Mouse (Mus musculus): ENCODE measurements around the gene Mrrf.
"Not testable (repeated sequence)": the region's sequence is repeated elsewhere in the genome, so short reads cannot be mapped to it uniquely, and the experiment has no call there.

Mrrf gene

DNA sequence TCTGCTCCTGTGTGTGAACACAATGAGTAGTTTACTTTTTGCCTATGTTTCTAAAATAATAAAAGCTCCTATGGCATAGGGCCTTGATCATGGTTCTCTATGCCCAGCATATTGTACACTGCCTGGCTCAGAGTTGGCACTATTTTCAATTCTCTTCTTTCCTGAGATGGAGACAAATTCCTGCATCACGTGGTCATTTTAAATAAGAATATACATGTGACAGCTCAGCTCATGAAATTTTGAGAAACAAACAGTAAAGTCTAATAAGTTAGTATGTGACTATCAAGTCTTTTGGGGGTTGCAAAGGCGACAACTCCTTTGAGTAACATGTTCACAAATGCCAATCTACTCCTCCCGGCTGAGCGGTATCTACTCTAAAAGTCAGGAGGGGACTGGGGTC is 302 bp upstream of the Mrrf start:
- DNase-seq = no peak

DNA sequence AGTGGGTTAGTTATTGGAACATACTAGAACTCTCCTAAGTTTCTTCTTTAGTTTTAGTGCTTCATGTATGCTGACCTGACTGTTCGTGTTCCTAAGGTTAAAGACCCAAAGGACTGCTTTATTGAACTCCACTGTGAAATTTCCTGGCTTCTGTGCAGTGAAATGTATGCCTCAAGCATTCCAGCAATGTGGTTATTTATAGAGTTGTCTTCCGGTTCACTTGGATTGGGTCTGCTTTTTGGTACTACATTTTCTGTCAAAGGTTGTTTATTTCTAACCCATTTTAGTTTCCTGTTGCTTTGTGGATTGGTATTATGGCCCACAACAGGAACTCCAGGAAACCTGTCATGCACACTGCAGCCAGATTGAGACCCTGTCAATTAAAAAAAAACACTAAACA is 2.9 kb downstream of the Mrrf start:
- DNase-seq = no peak

DNA sequence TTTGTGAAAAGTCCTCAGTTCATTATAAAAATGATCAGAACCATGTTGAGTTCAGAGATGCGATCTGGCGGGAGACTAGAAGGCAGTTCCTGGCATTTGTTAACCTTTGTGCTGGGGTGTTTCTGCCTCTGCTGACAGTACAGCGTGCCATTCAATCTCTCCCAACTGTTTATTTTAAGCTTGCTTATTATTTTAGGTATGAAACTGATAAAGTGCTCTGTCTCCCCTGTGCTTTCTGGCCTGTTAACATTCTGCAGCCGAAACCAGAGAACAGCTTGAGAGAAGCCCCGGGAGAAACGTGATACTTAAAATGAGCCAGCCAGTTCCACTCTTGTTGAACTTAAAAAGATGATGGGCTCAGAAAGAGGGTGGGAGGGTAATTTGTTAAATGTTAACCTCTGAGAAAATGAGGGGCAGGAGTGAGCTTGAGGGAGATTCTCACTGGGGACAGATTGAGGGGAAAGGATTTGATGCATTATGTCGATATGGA is 12.7 kb downstream of the Mrrf start:
- DNase-seq = no peak

DNA sequence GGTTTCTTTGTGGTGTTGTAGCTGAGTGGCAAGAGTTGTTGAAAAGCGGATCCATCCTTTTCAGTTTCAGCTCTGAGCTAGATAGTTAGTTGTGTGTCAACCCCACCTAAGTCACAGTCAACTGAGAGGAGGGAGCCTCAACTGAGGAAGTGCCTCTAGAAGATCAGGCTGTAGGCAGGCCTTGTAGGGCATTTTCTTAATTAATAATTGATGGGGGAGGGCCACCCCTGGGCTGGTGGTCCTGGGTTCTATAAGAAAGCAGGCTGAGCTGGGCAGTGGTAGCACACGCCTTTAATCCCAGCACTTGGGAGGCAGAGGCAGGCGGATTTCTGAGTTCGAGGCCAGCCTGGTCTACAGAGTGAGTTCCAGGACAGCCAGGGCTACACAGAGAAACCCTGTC is 16.2 kb downstream of the Mrrf start:
- not testable (repeated sequence) for DNase-seq

DNA sequence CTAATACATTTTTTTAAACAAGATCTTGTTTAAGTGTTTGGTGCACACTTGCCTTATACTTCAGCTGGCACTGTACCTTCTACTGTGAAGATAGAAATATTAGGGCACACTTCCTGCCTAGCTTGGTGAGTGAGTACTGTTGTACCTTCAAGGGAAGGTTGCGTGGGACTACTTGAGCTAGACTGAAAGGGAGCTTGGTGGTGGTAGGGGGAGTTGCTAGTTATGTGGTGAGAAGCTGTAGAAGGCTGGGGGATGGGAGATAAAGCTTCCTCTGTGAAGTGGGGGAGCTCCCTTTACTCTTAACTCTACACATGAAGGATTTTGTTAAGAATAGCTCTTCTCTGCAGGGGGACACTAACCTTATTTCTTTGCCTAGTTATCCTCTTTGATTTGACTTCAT is 21.3 kb downstream of the Mrrf start:
- no peak for DNase-seq

DNA sequence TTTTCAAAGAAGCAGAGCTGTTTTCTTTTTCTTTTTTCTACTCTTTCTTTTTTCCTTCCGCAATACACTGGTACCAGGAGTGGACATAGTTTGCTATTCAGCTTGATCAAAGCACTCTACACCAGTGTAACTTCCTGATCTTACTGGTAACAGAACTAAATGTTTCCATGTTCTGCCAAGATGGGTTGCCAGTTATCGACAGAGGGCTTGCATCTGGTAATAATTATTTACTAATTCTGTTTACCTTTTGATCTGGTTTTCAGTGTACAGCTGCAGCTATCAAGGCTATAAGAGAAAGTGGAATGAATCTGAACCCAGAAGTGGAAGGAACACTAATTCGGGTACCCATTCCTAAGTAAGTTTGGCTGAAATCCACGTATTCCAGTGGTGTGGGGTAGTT is 23.1 kb downstream of the Mrrf start:
- DNase-seq = no peak

DNA sequence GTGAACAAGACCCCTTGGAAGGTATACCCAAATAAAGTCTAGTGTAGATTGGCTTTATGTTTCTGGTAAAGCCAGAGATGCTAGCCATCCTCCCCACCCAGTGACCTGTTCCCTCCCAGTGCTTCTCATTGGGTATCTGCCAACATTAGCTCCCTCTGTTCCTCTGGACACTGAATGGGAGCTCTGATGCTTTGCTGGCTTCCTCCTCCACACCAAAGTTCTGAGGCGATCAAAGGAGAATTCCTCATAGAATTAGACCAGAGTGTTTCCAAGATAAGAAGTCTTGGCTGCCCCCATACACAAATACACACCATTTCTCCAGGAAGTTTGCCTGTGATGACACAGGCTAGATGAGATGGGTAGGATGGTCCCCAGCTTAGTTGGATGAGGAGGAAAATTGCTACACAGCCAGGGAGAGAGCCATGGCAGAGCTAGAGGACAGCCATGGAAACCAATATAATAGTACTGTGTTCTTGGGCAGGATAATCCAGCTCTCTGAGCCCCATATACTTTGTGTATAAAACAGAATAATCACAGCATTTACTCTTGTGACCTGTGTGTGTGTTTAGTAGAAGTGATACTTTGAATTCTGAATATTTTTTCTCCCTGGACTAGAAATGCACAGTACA is 31.9 kb downstream of the Mrrf start:
- no peak for DNase-seq

- no peak for DNase-seq
Measured at GRCm38 (mm10) chr2:36169176-36169575, 33.0 kb downstream of the Mrrf start.

GRCm38 (mm10) chr2:36172136-36172535 is 35.9 kb downstream of the Mrrf start:
- no peak for DNase-seq

DNA sequence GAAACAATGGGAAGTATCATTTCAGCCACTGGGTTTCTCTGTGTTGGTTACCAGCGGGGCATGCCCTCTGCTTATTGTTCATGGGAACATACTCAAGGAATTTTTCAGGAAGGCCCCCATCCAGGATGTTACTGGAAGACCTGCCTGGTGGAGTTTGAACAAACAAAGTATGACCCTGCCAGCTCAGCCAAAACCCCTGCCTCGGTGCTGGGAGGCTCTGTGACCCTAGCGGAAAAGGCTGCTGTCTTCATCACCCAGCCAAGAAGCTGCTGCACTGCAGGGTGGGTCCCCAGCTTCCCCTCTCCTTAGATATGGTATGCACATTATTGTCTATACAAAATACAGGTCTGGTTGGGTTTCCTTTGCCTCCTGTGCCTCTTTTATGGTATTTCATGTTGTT is 36.4 kb downstream of the Mrrf start:
- no peak for DNase-seq

DNA sequence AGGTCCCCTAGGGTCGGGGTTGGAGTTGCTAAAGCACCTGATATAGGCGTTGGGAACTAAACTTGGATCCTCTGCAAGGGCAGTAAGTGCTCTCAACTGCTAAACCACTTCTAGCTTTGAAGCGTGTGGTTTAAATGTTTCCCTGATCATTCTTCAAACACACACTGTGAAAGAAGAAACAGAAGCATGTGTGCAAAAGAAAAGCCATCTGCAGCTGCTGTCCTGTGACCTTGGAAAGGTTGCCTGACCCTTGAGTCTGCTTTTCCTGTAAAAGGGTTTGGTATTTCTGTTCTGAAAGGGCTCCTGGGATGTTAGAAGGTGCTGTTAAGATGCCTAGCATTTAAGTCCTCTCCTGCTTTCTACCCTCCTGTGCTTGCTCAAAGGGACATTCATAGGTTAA is 43.3 kb downstream of the Mrrf start:
- no peak for DNase-seq

GRCm38 (mm10) chr2:36181587-36182368 is 45.6 kb downstream of the Mrrf start:
- DNase-seq = not testable (repeated sequence)

DNA sequence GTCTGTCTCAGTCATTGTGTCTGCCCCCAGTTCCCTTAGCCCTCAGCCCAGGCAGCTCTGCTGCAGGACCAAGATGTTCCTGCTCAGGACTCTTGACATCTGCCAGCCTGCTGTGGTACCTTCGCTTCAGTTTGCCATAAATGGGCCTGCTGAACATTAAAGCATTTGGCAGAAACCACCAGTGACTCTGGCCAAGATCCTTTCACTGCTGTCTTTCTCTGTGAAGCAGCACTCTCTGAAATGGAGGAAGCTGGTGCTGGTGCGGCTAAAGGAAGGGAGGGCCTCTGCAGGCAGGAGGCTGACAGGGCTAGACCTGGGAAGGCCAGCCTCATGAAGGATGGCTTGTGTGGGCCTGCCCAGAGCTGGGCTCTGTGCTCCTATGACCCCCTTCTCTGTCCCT is 47.1 kb downstream of the Mrrf start:
- DNase-seq = no peak

- no peak for DNase-seq
Measured at GRCm38 (mm10) chr2:36184192-36184591, 48.0 kb downstream of the Mrrf start.

- no peak for DNase-seq
Measured at GRCm38 (mm10) chr2:36184876-36185275, 48.7 kb downstream of the Mrrf start.

GRCm38 (mm10) chr2:36189200-36189599 is 53.0 kb downstream of the Mrrf start:
- DNase-seq = not testable (repeated sequence)

GRCm38 (mm10) chr2:36191098-36191941 is 55.1 kb downstream of the Mrrf start:
- no peak for DNase-seq

DNA sequence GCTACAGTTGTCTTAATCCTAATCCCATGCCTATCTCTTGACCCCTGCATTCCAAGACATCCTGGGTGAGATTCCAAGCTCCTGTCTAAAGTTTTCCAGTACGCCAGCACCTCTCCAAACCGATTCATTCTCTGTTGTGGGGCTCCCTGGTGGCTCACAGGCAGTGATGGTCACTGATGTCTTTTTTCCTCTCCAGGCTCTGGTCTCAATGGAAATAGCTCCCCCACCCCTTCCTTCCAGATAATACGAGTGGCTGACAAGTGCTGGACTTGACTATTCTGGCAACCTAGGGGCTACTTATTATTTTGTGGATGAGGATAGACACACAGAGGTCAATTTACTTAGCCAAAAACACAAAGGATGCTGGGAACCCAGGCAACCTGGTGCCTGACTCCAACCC is 60.8 kb downstream of the Mrrf start:
- DNase-seq = no peak

DNA sequence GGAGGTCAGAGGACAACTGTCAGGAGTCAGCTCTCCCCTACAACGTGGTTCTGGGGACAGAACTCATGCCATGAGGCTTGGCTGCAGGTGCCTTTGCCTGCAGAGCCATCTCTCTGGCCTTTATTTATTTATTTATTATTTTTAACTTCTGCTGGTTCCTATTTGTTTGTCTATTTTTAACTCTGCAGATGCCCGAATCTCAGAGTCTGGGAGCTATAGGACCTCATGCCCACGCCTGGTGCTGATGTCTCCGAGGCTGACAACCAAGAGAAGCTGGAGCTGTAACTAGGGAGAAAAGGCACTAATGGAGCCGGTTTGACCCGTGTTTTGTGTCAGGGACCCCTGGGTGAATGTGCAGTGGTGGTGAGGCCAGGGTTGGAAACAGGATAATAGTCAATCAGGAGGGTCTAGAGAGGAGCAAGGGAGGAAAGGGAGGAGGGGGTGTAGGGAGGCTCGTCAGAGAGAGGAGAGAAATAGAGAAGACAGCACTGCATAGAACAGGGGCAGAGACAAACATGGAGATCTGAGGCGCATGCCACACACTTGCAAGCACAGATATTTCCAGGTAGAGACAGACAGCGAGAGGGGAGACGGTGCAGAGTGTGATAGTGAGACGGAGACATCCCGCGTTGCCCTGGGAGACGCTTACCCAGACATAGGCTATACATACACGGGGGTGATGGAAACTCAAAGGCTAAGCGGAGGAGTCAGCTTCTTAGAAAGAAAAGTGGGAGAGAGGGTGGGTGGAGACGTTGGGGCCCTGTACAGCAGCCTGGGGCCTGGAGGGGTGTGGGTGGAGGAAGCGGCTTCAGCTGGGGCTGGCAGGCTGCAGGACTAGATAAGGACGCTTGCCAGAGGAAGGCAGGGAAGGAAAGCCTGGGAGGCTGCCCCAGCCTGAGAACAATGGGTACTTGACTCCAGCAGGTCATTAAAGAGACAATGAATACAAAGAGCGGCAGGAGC is 62.0 kb downstream of the Mrrf start:
- no peak for DNase-seq

- DNase-seq = no peak
Measured at GRCm38 (mm10) chr2:36198882-36199262, 62.7 kb downstream of the Mrrf start.

DNA sequence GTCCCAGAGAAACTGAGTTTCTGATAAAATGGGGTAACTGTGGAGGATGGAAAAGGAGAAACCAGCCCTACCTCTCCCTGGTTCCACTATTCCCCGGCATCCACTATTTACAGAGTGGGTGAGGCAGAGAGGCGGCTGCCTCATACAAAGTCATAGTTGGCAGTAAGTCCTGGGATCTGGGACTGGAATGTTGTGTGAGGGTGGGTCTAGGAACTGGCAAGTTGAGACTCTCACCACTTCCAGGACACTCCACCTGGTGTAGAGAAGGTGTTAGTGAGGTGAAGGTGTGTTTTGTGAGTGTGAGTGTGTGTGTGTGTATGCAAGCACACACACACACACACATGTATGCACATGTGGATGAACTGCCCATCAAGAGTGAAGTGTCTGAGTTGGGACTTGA is 64.6 kb downstream of the Mrrf start:
- no peak for DNase-seq

All from B cell, adult 2 months (primary cell).